Mouse (Mus musculus): ENCODE data around the gene Ccdc125.

Ccdc125 gene

GRCm38 (mm10) chr13:100669291-100670022 is at the start of gene Ccdc125:
Gene Ccdc125 (plus strand): TSS chr13:100669717.
- DNase-seq = peak; percentile 37

GRCm38 (mm10) chr13:100622241-100622640 is 47.3 kb upstream of the Ccdc125 start:
- DNase-seq = no peak

- no peak for DNase-seq
These were observed 35.3 kb upstream of the Ccdc125 start for GRCm38 (mm10) chr13:100634106-100634691.

GRCm38 (mm10) chr13:100642471-100643209 is 26.9 kb upstream of the Ccdc125 start:
- DNase-seq = no peak

GRCm38 (mm10) chr13:100648223-100648622 is 21.3 kb upstream of the Ccdc125 start:
- DNase-seq = no peak

GRCm38 (mm10) chr13:100650550-100651438 is 18.7 kb upstream of the Ccdc125 start, which contains the start of the genes Ak6 and Rad17:
Gene Ak6 (plus strand): TSS chr13:100650979.
Gene Rad17 (minus strand): TSS chr13:100651051.
- DNase-seq = peak; percentile 94

GRCm38 (mm10) chr13:100651439-100652186 is 17.9 kb upstream of the Ccdc125 start, which contains the start of gene Taf9:
Gene Taf9 (plus strand): TSS chr13:100651579.
- DNase-seq = no peak

- DNase-seq = no peak
These were observed 11.4 kb upstream of the Ccdc125 start for GRCm38 (mm10) chr13:100658091-100658490.

- peak; percentile 71 for DNase-seq
These were observed 9.6 kb upstream of the Ccdc125 start for GRCm38 (mm10) chr13:100659864-100660456.

GRCm38 (mm10) chr13:100670181-100670741 is 744 bp downstream of the Ccdc125 start:
- DNase-seq = no peak

GRCm38 (mm10) chr13:100675936-100676635 is 6.6 kb downstream of the Ccdc125 start:
- DNase-seq = no peak

- no peak for DNase-seq
These were observed 12.1 kb downstream of the Ccdc125 start for GRCm38 (mm10) chr13:100681615-100682014.

GRCm38 (mm10) chr13:100682837-100683236 is 13.3 kb downstream of the Ccdc125 start:
- DNase-seq = no peak

- no peak for DNase-seq
These were observed 14.8 kb downstream of the Ccdc125 start for GRCm38 (mm10) chr13:100684355-100684754.

GRCm38 (mm10) chr13:100687513-100687912 is 18.0 kb downstream of the Ccdc125 start:
- no peak for DNase-seq

- DNase-seq = no peak
These were observed 28.0 kb downstream of the Ccdc125 start for GRCm38 (mm10) chr13:100697541-100697940.

- no peak for DNase-seq
These were observed 29.3 kb downstream of the Ccdc125 start for GRCm38 (mm10) chr13:100698866-100699265.

GRCm38 (mm10) chr13:100703468-100703867 is 34.0 kb downstream of the Ccdc125 start:
- DNase-seq = no peak

- no peak for DNase-seq
These were observed 36.7 kb downstream of the Ccdc125 start for GRCm38 (mm10) chr13:100706206-100706605.

GRCm38 (mm10) chr13:100715467-100715866 is 46.0 kb downstream of the Ccdc125 start:
- no peak for DNase-seq
